Mouse (Mus musculus) urinary bladder, adult 2 months (tissue): ENCODE results near the gene Megf11. TPM values are rescaled to one million over a fixed set of nuclear protein-coding genes. Genes with fewer than 3 reads are reported as not detected.
"Not testable (repeated sequence)": the region's sequence is repeated elsewhere in the genome, so short reads cannot be mapped to it uniquely, and the experiment has no call there.

Experiments
- DNase-seq: peaks from one replicate; pipeline ENCODE4 v3.0.0; 2022; ENCODE audit warnings: low spot score
- polyA plus RNA-seq: library from polyadenylated mRNA; depleted of rRNA; stranded (reverse); fragments of >200 nt; gene quantifications from 2 replicates; pipeline ENCODE4 v1.2.3, GENCODE M21; 2012

Gene Megf11
- polyA plus RNA-seq, 1 experiment = 0.17 TPM

GRCm38 (mm10) chr9:64466090-64466489 is 80.7 kb downstream of the Megf11 start:
- no peak for DNase-seq

GRCm38 (mm10) chr9:64466564-64466963 is 81.1 kb downstream of the Megf11 start:
- DNase-seq = no peak

- no peak for DNase-seq
Measured at GRCm38 (mm10) chr9:64470806-64471205, 85.4 kb downstream of the Megf11 start.

GRCm38 (mm10) chr9:64471336-64471735 is 85.9 kb downstream of the Megf11 start:
- no peak for DNase-seq

- no peak for DNase-seq
Measured at GRCm38 (mm10) chr9:64472165-64472564, 86.7 kb downstream of the Megf11 start.

GRCm38 (mm10) chr9:64472743-64473142 is 87.3 kb downstream of the Megf11 start:
- no peak for DNase-seq

GRCm38 (mm10) chr9:64473170-64473569 is 87.7 kb downstream of the Megf11 start:
- no peak for DNase-seq

- DNase-seq = no peak
Measured at GRCm38 (mm10) chr9:64473695-64474094, 88.3 kb downstream of the Megf11 start.

- DNase-seq = no peak
Measured at GRCm38 (mm10) chr9:64474142-64474541, 88.7 kb downstream of the Megf11 start.

- DNase-seq = no peak
Measured at GRCm38 (mm10) chr9:64475942-64476341, 90.5 kb downstream of the Megf11 start.

GRCm38 (mm10) chr9:64477397-64477796 is 92.0 kb downstream of the Megf11 start:
- DNase-seq = not testable (repeated sequence)

GRCm38 (mm10) chr9:64482126-64482525 is 96.7 kb downstream of the Megf11 start:
- DNase-seq = no peak

- no peak for DNase-seq
Measured at GRCm38 (mm10) chr9:64487377-64487776, 102.0 kb downstream of the Megf11 start.

- DNase-seq = no peak
Measured at GRCm38 (mm10) chr9:64494647-64495046, 109.2 kb downstream of the Megf11 start.

GRCm38 (mm10) chr9:64498929-64499328 is 113.5 kb downstream of the Megf11 start:
- DNase-seq = no peak

GRCm38 (mm10) chr9:64501211-64501610 is 115.8 kb downstream of the Megf11 start:
- no peak for DNase-seq

GRCm38 (mm10) chr9:64503996-64504395 is 118.6 kb downstream of the Megf11 start:
- DNase-seq = no peak

GRCm38 (mm10) chr9:64504456-64504855 is 119.0 kb downstream of the Megf11 start:
- DNase-seq = no peak

- DNase-seq = no peak
Measured at GRCm38 (mm10) chr9:64504921-64505320, 119.5 kb downstream of the Megf11 start.

GRCm38 (mm10) chr9:64506440-64507206 is 121.2 kb downstream of the Megf11 start:
- no peak for DNase-seq

GRCm38 (mm10) chr9:64507207-64507517 is 121.7 kb downstream of the Megf11 start:
- DNase-seq = no peak

- DNase-seq = no peak
Measured at GRCm38 (mm10) chr9:64507995-64508394, 122.6 kb downstream of the Megf11 start.

- DNase-seq = no peak
Measured at GRCm38 (mm10) chr9:64514826-64515225, 129.4 kb downstream of the Megf11 start.
